Comparison of ENCODE assay signal across 7 mouse cellular contexts in genomic region chr10:83360356-83360755, GRCm38 (mm10). TPM values are rescaled to one million over a fixed set of nuclear protein-coding genes. Genes with fewer than 3 reads are reported as not detected.
DNase-seq lines count a peak whose midpoint lies in the region; ATAC-seq and TF ChIP-seq lines count a peak whose summit lies in the region.

No protein-coding gene starts in this region.

- H3K9me3 ChIP-seq in megakaryocyte, embryonic 14.5 days = no peaks in the 10 kb centered on the region
- no peaks in the 10 kb centered on the region for H3K9me3 ChIP-seq in erythroblast, embryonic 14.5 days (ENCODE audit: control insufficient read depth, low read length)
- no peaks in the 10 kb centered on the region for H3K9me3 ChIP-seq in limb, embryonic 11.5 days (ENCODE audit: control insufficient read depth, low read length)

- H3K27me3 ChIP-seq in megakaryocyte, embryonic 14.5 days (replicated peaks) = no peaks in the 10 kb centered on the region
- H3K27me3 ChIP-seq in erythroblast, embryonic 14.5 days (ENCODE audit: control insufficient read depth) = no peaks in the 10 kb centered on the region
- no peaks in the 10 kb centered on the region for H3K27me3 ChIP-seq in limb, embryonic 11.5 days (ENCODE audit: control insufficient read depth, insufficient read depth, low read length)

- H3K4me1 ChIP-seq in megakaryocyte, embryonic 14.5 days = peaks cover 35% of the 10 kb centered on the region
- peaks cover 42% of the 10 kb centered on the region for H3K4me1 ChIP-seq in erythroblast, embryonic 14.5 days (ENCODE audit: control insufficient read depth)
- peaks cover 3% of the 10 kb centered on the region; the same call in 1 of the 2 replicates for H3K4me1 ChIP-seq in limb, embryonic 11.5 days (ENCODE audit: control insufficient read depth, insufficient read depth, low read length)
- H3K4me1 ChIP-seq in olfactory bulb, adult 2 months (ENCODE audit: control insufficient read depth, insufficient read depth, low read length) = peaks cover 3% of the 10 kb centered on the region

- peak overlapping the region; percentile 100 for H3K4me3 ChIP-seq in megakaryocyte, embryonic 14.5 days (replicated peaks)
- peak overlapping the region; percentile 96 for H3K4me3 ChIP-seq in erythroblast, embryonic 14.5 days (replicated peaks)
- peak overlapping the region; percentile 80 for H3K4me3 ChIP-seq in limb, embryonic 11.5 days (ENCODE audit: low read depth, low read length)
- H3K4me3 ChIP-seq in olfactory bulb, adult 2 months (ENCODE audit: insufficient read depth, low read depth, low read length) = peak overlapping the region; percentile 67

- TF ChIP-seq POLR2A in olfactory bulb, adult 2 months (IDR thresholded peaks at IDR 0.05; ENCODE audit: insufficient read depth, low read depth, low read length) = no peak

- peaks cover 32% of the 10 kb centered on the region for H3K36me3 ChIP-seq in megakaryocyte, embryonic 14.5 days (replicated peaks; ENCODE audit: low read length)
- H3K36me3 ChIP-seq in erythroblast, embryonic 14.5 days (ENCODE audit: control insufficient read depth) = peaks cover 31% of the 10 kb centered on the region
- peaks cover 2% of the 10 kb centered on the region; the same call in 1 of the 2 replicates for H3K36me3 ChIP-seq in limb, embryonic 11.5 days (ENCODE audit: control insufficient read depth, insufficient read depth, low read length)

- peak overlapping the region; percentile 71 for H3K4me2 ChIP-seq in limb, embryonic 11.5 days (ENCODE audit: low read depth, severe bottlenecking)

- H3K9ac ChIP-seq in limb, embryonic 11.5 days (ENCODE audit: low read length) = peak overlapping the region; percentile 82

- peak overlapping the region; percentile 42; the same call in 1 of the 2 replicates for H3K27ac ChIP-seq in limb, embryonic 11.5 days (replicated peaks; ENCODE audit: low read depth, low read length)
- 0 out of 2 replicates have a peak overlapping the region, but pooled peaks have one; percentile 1 for H3K27ac ChIP-seq in olfactory bulb, adult 2 months (ENCODE audit: insufficient read depth, low read depth, low read length)

- ATAC-seq in megakaryocyte, adult 5-6 weeks (ENCODE audit: poor library complexity, severe bottlenecking) = no peak
- peak; percentile 70 for ATAC-seq in limb, embryonic 11.5 days (ENCODE audit: insufficient number of reproducible peaks, low FRiP score, low TSS enrichment, low read depth)

- no peak for TF ChIP-seq CTCF in olfactory bulb, adult 2 months (IDR thresholded peaks at IDR 0.05; ENCODE audit: insufficient read depth, low read depth, low read length)

- no peak for DNase-seq in limb, embryonic 11.5 days (ENCODE audit: low spot score)
- no peak for DNase-seq in right cerebral cortex, postnatal 14 days
- DNase-seq in gastrocnemius, adult 8-10 months (ENCODE audit: low spot score in 2 of 2) = no peak

- under 1% methylated on average over 40 of the region's 40 CpGs for WGBS in limb, embryonic 11.5 days
- WGBS in olfactory bulb, adult 2 months = under 1% methylated on average over 40 of the region's 40 CpGs

RNA-seq across cellular contexts. Expression of gene D10Wsu102e, which starts 0.3 kb away (rescaled TPM):
- 0.09 and 0.10 TPM in 2 replicates for polyA plus RNA-seq in megakaryocyte, embryonic 14.5 days (2012; ENCODE audit: insufficient read depth, low replicate concordance)
- 0.40 and 0.46 TPM in 2 replicates for total RNA-seq in megakaryocyte, adult 5-6 weeks (2015)
- 0.44 and 0.57 TPM in 2 replicates for total RNA-seq in megakaryocyte, adult 5-6 weeks (2017)
- 0.01 TPM in 2 replicates for polyA plus RNA-seq in erythroblast, embryonic 14.5 days (2012)
- 1.0 and 1.2 TPM in 2 replicates for polyA plus RNA-seq in limb, embryonic 11.5 days (2014; fragmentation: Nextera tagmentation; extraction: Ambion mirVana)
- 2.4 TPM in 1 of 2 replicates, not detected in the other for polyA plus RNA-seq in olfactory bulb, adult 2 months (2012; ENCODE audit: insufficient read depth, insufficient read length, low replicate concordance, missing spikeins)
- 1 to 10 TPM in 1 of 4 experiments, under 1 TPM in 3; 0.67 to 1.2 (median 0.80) TPM for total RNA-seq in gastrocnemius, adult 8-10 months (2022)

RNA-seq across cellular contexts. Expression of gene Slc41a2, which starts 22.7 kb away (rescaled TPM):
- 0.02 and 0.35 TPM in 2 replicates for polyA plus RNA-seq in megakaryocyte, embryonic 14.5 days (2012; ENCODE audit: insufficient read depth, low replicate concordance)
- total RNA-seq in megakaryocyte, adult 5-6 weeks (2015) = 0.52 and 0.76 TPM in 2 replicates
- total RNA-seq in megakaryocyte, adult 5-6 weeks (2017) = 0.73 and 1.0 TPM in 2 replicates
- polyA plus RNA-seq in erythroblast, embryonic 14.5 days (2012) = not detected in 2 replicates
- 0.13 and 0.59 TPM in 2 replicates for polyA plus RNA-seq in limb, embryonic 11.5 days (2014; fragmentation: Nextera tagmentation; extraction: Ambion mirVana)
- not detected in 2 replicates for polyA plus RNA-seq in olfactory bulb, adult 2 months (2012; ENCODE audit: insufficient read depth, insufficient read length, low replicate concordance, missing spikeins)
- total RNA-seq in gastrocnemius, adult 8-10 months (2022) = under 1 TPM; 0.35 to 0.76 (median 0.36) TPM
